Mouse (Mus musculus) CH12.LX (cell line): ENCODE data around the gene Slc25a12. TPM values are rescaled to one million over a fixed set of nuclear protein-coding genes. Genes with fewer than 3 reads are reported as not detected.

Experiments used
- DNase-seq: peaks from one replicate; pipeline ENCODE4 v3.0.0-alpha.2; 2013; ENCODE audit errors: extremely low read depth
- H3K27ac ChIP-seq: 2 replicates; pipeline ENCODE4 v1.5.1; 2012; ENCODE audit warnings: low read depth, mild to moderate bottlenecking, control low read depth, moderate library complexity; ENCODE audit not compliant: insufficient read depth
- H3K27me3 ChIP-seq: replicated peaks from 2 replicates; pipeline ENCODE3; 2012; ENCODE audit warnings: inconsistent platforms
- H3K36me3 ChIP-seq, 2 experiments: replicated peaks in 1 of 2; 2 replicates each; pipeline versions ENCODE3 to v1.6.1; 2012; ENCODE audit warnings: inconsistent platforms in 1 of 2, low read length in 1 of 2, mild to moderate bottlenecking in 1 of 2, mixed read lengths in 1 of 2, moderate library complexity in 1 of 2; ENCODE audit not compliant: control insufficient read depth in 1 of 2, insufficient read depth in 1 of 2
- H3K4me1 ChIP-seq, 2 experiments: 2 replicates each; pipeline ENCODE4 v1.6.1; 2012; ENCODE audit warnings: inconsistent platforms in 1 of 2, moderate library complexity in 1 of 2; ENCODE audit not compliant: insufficient read depth in 2 of 2, control insufficient read depth in 1 of 2
- H3K4me2 ChIP-seq: 2 replicates; pipeline ENCODE4 v1.6.1; 2012; ENCODE audit warnings: low read depth, mild to moderate bottlenecking, control low read depth; ENCODE audit not compliant: poor library complexity, insufficient read depth, severe bottlenecking
- H3K4me3 ChIP-seq, 3 experiments: fragments of 150-350 bp in 1 of 3; sonication (generic) in 1 of 3; replicated peaks in 1 of 3; 2 replicates each; pipeline versions ENCODE3 to v1.5.1; 2011 to 2012; ENCODE audit warnings: low read depth in 2 of 3, low read length in 2 of 3, mild to moderate bottlenecking in 2 of 3, moderate library complexity in 2 of 3, control low read depth in 1 of 3, improper control_type of control experiment in 1 of 3, inconsistent platforms in 1 of 3, mixed read lengths in 1 of 3; ENCODE audit not compliant: poor library complexity in 1 of 3
- H3K79me2 ChIP-seq: replicated peaks from 2 replicates; pipeline ENCODE4 v1.6.1; 2012; ENCODE audit warnings: mild to moderate bottlenecking, moderate library complexity; ENCODE audit not compliant: control insufficient read depth, poor library complexity, insufficient read depth, severe bottlenecking; ENCODE audit errors: extremely low read depth
- H3K9ac ChIP-seq: 2 replicates; pipeline ENCODE4 v1.6.1; 2012; ENCODE audit warnings: low read depth, mild to moderate bottlenecking, control low read depth, moderate library complexity; ENCODE audit not compliant: insufficient read depth
- H3K9me3 ChIP-seq: replicated peaks from 2 replicates; pipeline ENCODE3; 2012; ENCODE audit warnings: low read length, inconsistent platforms, mixed read lengths
- CTCF ChIP-seq, 2 experiments: IDR thresholded peaks in 1 of 2; conservative IDR thresholded peaks in 1 of 2; 2 replicates each; pipeline ENCODE4 v1.5.1; 2011 to 2012; ENCODE audit warnings: low read depth in 2 of 2, low read length in 2 of 2, improper control_type of control experiment in 1 of 2, inconsistent platforms in 1 of 2, mild to moderate bottlenecking in 1 of 2, moderate library complexity in 1 of 2
- ETS1 ChIP-seq: conservative IDR thresholded peaks from 2 replicates; pipeline ENCODE4 v1.6.1; 2012; ENCODE audit warnings: low read depth, mild to moderate bottlenecking, inconsistent platforms, low read length, improper control_type of control experiment, moderate library complexity
- JUN ChIP-seq: IDR thresholded peaks from 2 replicates; pipeline ENCODE4 v1.6.1; 2011; ENCODE audit warnings: low read depth, mild to moderate bottlenecking, low read length, improper control_type of control experiment, moderate library complexity; ENCODE audit not compliant: insufficient read depth
- JUND ChIP-seq: conservative IDR thresholded peaks from 2 replicates; pipeline ENCODE4 v1.6.1; 2011; ENCODE audit warnings: low read depth, low read length, improper control_type of control experiment
- KAT2A ChIP-seq: IDR thresholded peaks from 2 replicates; pipeline ENCODE4 v1.6.1; 2012; ENCODE audit warnings: low read length, improper control_type of control experiment, inconsistent platforms; ENCODE audit not compliant: insufficient replicate concordance
- MAFK ChIP-seq: IDR thresholded peaks from 2 replicates; pipeline ENCODE4 v1.6.1; 2011; ENCODE audit warnings: low read length, improper control_type of control experiment; ENCODE audit not compliant: insufficient replicate concordance
- MXI1 ChIP-seq: IDR thresholded peaks from 2 replicates; pipeline ENCODE4 v1.6.1; 2011; ENCODE audit warnings: mild to moderate bottlenecking, low read depth, low read length, improper control_type of control experiment
- PAX5 ChIP-seq: IDR thresholded peaks from 2 replicates; pipeline ENCODE4 v1.6.1; 2012; ENCODE audit warnings: low read length, inconsistent platforms, mixed read lengths
- SIN3A ChIP-seq: IDR thresholded peaks from 2 replicates; pipeline ENCODE4 v1.6.1; 2012; ENCODE audit warnings: low read length, improper control_type of control experiment, inconsistent platforms
- ZC3H11A ChIP-seq: IDR thresholded peaks from 2 replicates; pipeline ENCODE4 v1.6.1; 2012; ENCODE audit warnings: low read depth, mild to moderate bottlenecking, inconsistent platforms, low read length, improper control_type of control experiment
- dilution Hi-C: fragments of 300-500 bp; cut with MboI; formaldehyde crosslinking; loops from 2 replicates; pipeline ENCODE4 v1.14.3; 2020; ENCODE audit warnings: low sequenced_read_pairs; ENCODE audit not compliant: extremely low pct_unique_long_range_greater_than_20kb, extremely low pct_ligation_motif_present
- in situ Hi-C: fragments of 300-500 bp; cut with MboI; formaldehyde crosslinking; loops from 3 replicates; pipeline ENCODE4 v1.14.3; 2019; ENCODE audit warnings: low sequenced_read_pairs, low pct_ligation_motif_present, low pct_unique_long_range_greater_than_20kb, mixed read lengths
- polyA plus RNA-seq: library from polyadenylated mRNA; unstranded; fragments of >175 nt; gene quantifications from 2 replicates; pipeline ENCODE4 v1.2.1, GENCODE M21; 2012; ENCODE audit warnings: low read depth; ENCODE audit not compliant: insufficient read length
- total RNA-seq, 2 experiments: library from RNA; depleted of rRNA; stranded (reverse); fragments of 300-350 nt in 1 of 2; fragments of >200 nt in 1 of 2; gene quantifications; 2 replicates each; pipeline ENCODE4 v1.2.3; 2012 to 2014

Gene Slc25a12
- total and polyA plus RNA-seq, 3 experiments: 97.1 to 211 (median 123) TPM

DNA sequence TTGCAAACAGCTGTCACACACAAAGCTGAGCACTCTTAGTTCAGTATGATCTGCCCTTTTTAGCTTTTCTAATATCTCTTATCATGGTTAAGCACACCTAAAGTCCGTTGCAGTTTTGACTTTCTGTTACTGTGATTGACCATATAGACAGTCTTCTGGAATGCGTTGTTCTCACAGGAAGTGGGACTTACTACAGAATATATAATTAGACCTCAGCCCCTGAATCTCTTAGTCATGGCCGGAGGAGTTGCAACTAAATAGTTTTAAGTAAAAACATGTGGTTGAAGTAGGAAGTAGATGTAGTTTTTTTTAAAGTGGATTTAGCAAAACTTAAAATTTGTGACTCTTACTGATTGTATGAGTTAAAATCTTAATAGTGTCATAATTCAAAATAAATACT, 119.5 kb downstream of the Slc25a12 start:
- TF ChIP-seq MXI1: no peak
- TF ChIP-seq ETS1: no peak
- TF ChIP-seq SIN3A: no peak
- no peak for TF ChIP-seq PAX5
- no peak for TF ChIP-seq CTCF (conservative IDR thresholded peaks at IDR 0.05 in 1 of 2, IDR thresholded peaks at IDR 0.05 in 1 of 2; ENCODE audit: low read depth in 2 of 2, low read length in 2 of 2)
- TF ChIP-seq JUN: no peak
- no peak for TF ChIP-seq MAFK
- TF ChIP-seq ZC3H11A: no peak
- H3K79me2 ChIP-seq: no peaks in the 10 kb centered on the region
- H3K36me3 ChIP-seq: peaks cover 31 to 71% of the 10 kb centered on the region in 2 experiments
- dilution Hi-C loops (no loop called here), in situ Hi-C loops (no loop called here)
- no peak overlapping the region for H3K9ac ChIP-seq
- H3K4me2 ChIP-seq: no peak overlapping the region
- no peaks in the 10 kb centered on the region for H3K27me3 ChIP-seq
- no peaks in the 10 kb centered on the region for H3K9me3 ChIP-seq
- H3K4me3 ChIP-seq: no peak overlapping the region
- DNase-seq: no peak
- peaks cover 0 to 7% of the 10 kb centered on the region in 2 experiments; a peak in 2 of 4 replicates for H3K4me1 ChIP-seq
- H3K27ac ChIP-seq: no peak overlapping the region

DNA sequence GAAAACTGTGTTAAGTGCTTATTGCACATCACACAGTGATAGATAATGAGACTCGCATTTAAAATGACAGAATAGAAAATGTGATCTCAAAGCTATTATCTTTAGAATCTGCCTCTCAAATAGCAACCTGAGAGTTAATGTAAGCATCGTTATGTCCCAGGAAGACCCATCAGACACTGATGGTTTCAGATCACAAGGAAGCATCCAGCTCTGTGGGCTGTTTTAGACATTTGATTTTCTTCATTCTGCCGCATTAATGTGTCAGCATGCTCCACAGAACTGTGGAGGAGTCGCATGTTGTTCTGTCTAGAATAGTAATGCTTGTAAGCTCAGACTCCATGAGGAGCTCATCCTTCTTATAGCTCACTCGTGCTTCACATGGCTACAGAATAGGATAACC, 121.5 kb downstream of the Slc25a12 start:
- peaks cover 24 to 62% of the 10 kb centered on the region in 2 experiments for H3K36me3 ChIP-seq
- H3K9me3 ChIP-seq: no peaks in the 10 kb centered on the region
- peaks cover 0 to 7% of the 10 kb centered on the region in 2 experiments; a peak in 2 of 4 replicates for H3K4me1 ChIP-seq
- in situ Hi-C loops: no loop called here
- DNase-seq: no peak
- TF ChIP-seq KAT2A (no peak), JUND (no peak)
- H3K27ac ChIP-seq: no peak overlapping the region
- H3K4me3 ChIP-seq: no peak overlapping the region
- no peak overlapping the region for H3K4me2 ChIP-seq
- no peaks in the 10 kb centered on the region for H3K27me3 ChIP-seq
- no peaks in the 10 kb centered on the region for H3K79me2 ChIP-seq
- dilution Hi-C loops: no loop called here
- H3K9ac ChIP-seq: no peak overlapping the region

- Histone ChIP-seq H3K36me3 (peaks cover 19 to 57% of the 10 kb centered on the region in 2 experiments), H3K27me3 (no peaks in the 10 kb centered on the region), H3K9ac (no peak overlapping the region), H3K79me2 (no peaks in the 10 kb centered on the region), H3K9me3 (no peaks in the 10 kb centered on the region), H3K4me1 (peaks cover 0 to 7% of the 10 kb centered on the region in 2 experiments; a peak in 2 of 4 replicates), H3K27ac (no peak overlapping the region), H3K4me2 (no peak overlapping the region), H3K4me3 (no peak overlapping the region)
- no peak for TF ChIP-seq MAFK
- no peak for DNase-seq
- in situ Hi-C loops: no loop called here
- dilution Hi-C loops: no loop called here
Observed at GRCm38 (mm10) chr2:71245416-71245815, 122.1 kb downstream of the Slc25a12 start.
